Mouse (Mus musculus) heart, adult 2 months (tissue): ENCODE measurements at regions not wholly inside any gene's neighbourhood (a gene's known extent, or its start where the extent isn't known, plus 50 kb on each side); places are given as distances from the start of the nearest gene placed in this dataset.

Experiments
- CTCF ChIP-seq: fragments of 200-600 bp; IDR thresholded peaks from 2 replicates; pipeline ENCODE4 v1.8.1; 2022; ENCODE audit warnings: antibody characterized with exemption, mild to moderate bottlenecking, moderate library complexity
- POLR2A ChIP-seq: fragments of 200-500 bp; IDR thresholded peaks from 2 replicates; pipeline ENCODE4 v1.6.1; 2011; ENCODE audit warnings: mild to moderate bottlenecking, low read depth, low read length, control low read depth; ENCODE audit not compliant: insufficient read depth

DNA sequence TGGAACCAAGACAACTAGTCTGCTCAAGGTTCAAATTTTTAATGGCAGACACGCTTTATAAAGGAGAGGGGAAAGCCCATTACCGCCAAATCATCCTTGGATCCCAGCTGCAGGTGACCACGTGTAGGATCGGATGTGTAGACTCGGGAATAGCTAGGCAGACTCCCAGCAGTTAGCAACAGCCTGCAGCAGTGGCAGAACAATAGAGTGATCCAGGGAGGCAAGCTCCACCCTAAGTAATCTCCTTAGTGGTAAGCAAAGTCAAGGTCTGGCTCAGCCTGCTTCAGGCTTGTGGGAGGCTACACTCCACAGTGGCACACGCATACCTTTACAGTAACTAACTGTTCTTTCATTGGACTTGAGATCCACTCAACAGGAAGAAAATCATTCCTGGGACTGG, 109.8 kb upstream of the Tmem229a start:
- TF ChIP-seq CTCF (no peak), POLR2A (no peak)
